Mouse (Mus musculus) ovary, postnatal 14 days (tissue): ENCODE results near the gene Ppm1l.
"Not testable (repeated sequence)": the region's sequence is repeated elsewhere in the genome, so short reads cannot be mapped to it uniquely, and the experiment has no call there.

Experiments
- DNase-seq: peaks from one replicate; pipeline ENCODE4 v3.0.0; 2022; ENCODE audit warnings: low spot score

Gene Ppm1l

GRCm38 (mm10) chr3:69372731-69373130 is 56.1 kb downstream of the Ppm1l start:
- no peak for DNase-seq

- DNase-seq = no peak
Observed at GRCm38 (mm10) chr3:69373544-69374306, 57.1 kb downstream of the Ppm1l start.

DNA sequence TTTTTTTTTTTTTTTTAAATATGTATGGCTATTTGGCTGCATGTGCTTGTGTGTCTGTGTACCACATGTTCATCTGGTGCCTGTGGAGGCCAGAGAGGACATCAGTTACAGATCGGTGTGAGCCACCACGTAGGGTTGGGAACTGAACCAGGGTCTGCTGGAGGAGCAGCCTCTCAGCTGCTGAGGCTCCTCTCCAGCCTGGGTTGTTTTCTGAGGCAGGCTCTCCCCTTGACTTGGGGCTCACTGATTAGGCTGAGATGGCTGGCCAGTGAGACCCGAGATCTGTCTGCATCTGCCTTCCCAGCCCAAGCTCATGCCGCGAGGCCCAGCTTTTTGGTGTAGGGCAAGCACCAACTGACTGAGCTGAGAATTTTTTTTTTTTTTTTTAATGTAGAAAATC is 57.9 kb downstream of the Ppm1l start:
- DNase-seq = no peak

GRCm38 (mm10) chr3:69374983-69375382 is 58.3 kb downstream of the Ppm1l start:
- no peak for DNase-seq

DNA sequence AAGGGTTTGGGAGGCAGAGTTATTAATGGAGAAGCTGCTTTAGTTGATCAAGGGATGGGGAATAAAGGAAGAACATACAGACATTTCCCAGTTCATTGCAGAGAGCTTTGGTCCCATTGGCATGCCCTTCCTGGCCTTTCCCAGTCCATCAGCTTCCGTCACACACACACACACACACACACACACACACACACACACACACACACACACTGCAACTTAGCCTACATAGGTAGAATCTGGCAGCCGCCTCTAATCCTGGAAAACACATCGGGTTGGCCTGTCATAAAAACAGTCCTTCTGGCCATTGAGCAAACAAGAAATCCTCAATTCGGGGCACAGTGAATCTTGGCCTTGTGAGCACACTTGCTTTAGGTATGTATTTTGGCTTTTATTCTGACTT is 64.6 kb downstream of the Ppm1l start:
- no peak for DNase-seq

- DNase-seq = not testable (repeated sequence)
Observed at GRCm38 (mm10) chr3:69391834-69392233, 75.2 kb downstream of the Ppm1l start.

DNA sequence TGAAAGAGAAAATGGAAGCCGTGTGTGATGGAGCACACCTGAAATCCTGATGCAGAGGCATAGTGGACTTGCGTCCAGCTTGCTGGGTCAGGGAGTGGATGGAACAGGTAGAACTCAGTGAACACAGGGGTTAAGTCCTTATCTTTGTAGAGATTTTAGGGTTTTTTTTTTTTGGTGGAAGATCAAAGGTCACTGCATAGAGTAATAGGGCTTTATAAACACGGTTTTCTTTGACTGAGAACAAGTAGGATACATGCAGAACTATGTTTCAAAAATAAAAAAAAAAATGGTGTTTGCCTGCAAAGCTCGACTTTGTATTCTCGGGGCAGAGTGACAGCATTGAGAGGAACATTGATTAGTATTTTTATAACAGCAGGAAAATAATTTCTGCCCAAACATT is 75.6 kb downstream of the Ppm1l start:
- no peak for DNase-seq

DNA sequence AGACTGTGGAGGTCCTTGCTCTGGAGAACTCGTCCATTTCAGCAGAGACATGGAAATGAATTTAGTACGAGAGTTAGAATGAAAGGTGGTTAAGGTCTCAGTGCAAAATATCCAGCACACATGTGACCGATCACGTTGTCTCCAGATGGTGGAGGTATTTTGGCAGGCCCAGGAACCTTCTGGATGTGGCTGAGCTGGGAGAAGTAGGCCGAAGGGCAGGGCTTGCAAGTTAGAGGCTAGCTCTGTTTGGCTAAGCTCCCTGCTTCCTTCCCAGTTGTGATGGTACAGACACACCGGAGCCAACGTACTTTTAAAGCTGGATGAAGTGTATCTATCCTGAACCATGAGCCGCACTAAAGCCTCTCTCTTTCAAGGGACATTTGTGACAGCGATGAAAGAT is 76.4 kb downstream of the Ppm1l start:
- DNase-seq = no peak

DNA sequence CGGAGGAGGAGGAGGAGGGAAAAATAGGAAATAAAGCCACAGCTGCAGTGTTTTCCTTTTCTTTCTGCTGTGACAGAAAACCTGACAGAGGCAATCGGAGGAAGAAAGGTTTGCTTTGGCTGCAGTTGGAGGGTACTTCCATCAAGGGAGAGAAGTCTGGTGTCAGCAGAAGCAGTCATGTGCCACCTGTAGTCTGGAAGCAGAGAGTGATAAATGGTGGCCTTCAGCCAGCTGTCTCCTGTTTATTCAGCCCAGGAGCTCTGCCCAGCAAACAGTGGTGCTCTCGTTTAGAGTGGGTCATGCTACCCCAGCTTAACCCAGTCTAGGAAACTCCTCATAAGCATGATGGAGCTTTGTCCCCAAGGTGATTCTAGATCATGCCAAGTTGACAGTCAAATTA is 77.3 kb downstream of the Ppm1l start:
- no peak for DNase-seq

- DNase-seq = no peak
Observed at GRCm38 (mm10) chr3:69395084-69395483, 78.4 kb downstream of the Ppm1l start.

DNA sequence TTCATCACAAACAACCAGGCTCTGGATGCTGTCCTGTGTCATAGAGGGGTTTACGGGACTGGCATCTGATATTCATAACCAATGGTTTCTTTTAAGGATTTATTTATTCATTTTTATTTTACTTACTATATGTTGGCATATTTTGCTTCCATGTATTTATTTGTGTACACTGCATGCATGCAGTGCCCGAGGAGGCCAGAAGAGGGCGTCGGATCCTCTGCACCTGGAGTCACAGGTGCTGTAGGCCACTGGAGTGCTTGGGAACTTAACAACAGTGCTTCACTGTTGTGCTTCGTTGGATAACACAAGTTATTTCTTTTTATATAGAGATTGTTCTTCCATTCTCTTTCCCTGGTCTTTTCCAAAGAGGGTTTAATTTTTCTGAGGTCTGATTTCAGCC is 81.1 kb downstream of the Ppm1l start:
- DNase-seq = no peak

DNA sequence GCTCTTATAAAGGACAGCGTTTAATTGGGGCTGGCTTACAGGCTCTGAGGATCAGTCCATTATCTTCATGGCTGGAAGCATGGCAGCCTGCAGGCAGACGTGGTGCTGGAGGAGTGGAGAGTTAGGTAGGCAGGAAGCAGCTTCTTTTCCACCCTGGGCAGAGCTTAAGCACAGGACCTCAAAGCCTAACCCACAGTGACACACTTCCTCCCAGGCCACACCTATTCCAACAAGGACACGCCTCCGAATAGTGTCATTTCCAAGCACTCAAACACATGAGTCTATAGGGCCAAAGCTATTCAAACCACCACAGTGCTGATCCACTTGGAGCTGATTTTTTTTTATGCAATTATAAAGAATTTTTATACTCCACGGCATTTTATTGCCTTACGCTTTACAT is 82.7 kb downstream of the Ppm1l start:
- DNase-seq = no peak

DNA sequence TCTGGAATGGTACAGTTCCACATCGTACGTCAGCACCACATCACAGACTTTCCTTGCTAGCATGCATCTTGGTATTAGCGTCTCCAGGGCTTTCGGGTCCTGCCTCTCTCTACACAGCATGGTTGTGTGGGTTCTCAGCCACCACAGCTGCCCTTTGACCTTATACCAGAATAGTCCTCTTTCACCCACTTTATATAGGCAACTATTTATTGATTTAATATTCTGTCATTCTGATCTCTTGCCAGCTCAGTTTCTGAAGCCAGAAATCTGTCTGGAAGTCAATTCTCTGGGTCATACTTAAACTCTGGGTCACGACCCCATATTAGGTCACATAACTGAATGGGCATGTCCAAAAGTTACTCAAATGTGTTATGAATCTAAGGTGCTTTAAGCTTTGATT is 86.5 kb downstream of the Ppm1l start:
- no peak for DNase-seq

GRCm38 (mm10) chr3:69406210-69406895 is 89.7 kb downstream of the Ppm1l start:
- no peak for DNase-seq

DNA sequence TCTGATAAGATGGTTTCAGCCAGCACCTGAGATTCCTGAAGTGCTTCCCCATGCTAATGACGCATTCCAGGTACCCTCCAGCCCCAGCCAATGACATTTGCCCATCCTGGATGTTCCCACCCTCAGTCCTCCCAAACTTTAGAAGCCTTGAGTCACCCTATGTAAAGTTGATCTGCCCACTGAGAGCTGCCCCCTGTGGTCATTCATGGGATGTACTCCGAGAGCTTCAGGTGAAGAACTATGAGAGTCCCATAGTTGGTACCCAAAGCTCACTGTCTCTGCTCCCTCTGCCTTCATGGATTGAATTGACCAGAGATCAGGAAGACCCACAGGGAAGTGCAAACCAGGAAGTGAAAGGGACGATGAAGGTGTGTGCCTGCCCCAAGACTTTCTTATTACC is 91.4 kb downstream of the Ppm1l start:
- DNase-seq = no peak

GRCm38 (mm10) chr3:69416112-69416511 is 99.5 kb downstream of the Ppm1l start:
- no peak for DNase-seq

- DNase-seq = no peak
Observed at GRCm38 (mm10) chr3:69422741-69423140, 106.1 kb downstream of the Ppm1l start.

- DNase-seq = no peak
Observed at GRCm38 (mm10) chr3:69423371-69423770, 106.7 kb downstream of the Ppm1l start.

- not testable (repeated sequence) for DNase-seq
Observed at GRCm38 (mm10) chr3:69424781-69425180, 108.1 kb downstream of the Ppm1l start.

DNA sequence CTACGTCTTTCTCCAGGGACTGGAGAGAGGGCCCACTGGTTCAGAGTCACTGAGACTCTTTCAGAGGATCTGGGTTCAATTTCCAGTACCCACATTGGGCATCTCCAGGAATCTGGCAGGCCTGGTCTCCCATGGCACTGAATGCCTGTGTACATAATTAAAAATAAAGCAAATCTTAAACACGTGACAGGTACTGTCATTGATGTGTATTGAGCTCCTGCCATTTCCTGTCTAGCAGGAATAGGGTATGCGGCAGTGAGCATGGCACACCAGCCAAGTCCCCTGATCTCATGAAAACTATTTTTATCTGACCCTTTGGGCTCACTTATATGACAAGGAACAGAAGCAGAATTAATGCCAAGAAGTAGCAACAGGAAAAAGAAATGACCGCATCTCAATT is 110.6 kb downstream of the Ppm1l start:
- no peak for DNase-seq

DNA sequence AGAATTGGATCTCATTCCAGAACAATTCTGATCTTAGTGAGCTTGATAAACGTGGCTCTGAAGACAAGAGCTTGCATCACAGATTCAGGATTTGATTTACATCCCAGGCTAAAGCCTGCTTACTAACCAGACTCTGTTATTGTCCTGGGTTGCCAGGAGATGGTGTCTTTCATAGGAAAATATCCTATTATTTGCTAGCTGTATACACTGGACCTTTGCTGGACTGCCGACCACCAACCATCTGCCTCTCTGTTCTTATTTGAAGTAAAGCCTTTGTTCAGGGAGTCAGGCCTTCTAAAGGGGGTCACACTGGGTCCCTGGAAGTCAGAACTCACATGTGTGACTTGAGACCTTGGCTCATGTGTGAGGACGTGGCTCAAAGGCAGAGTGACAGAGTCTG is 111.6 kb downstream of the Ppm1l start:
- DNase-seq = no peak

DNA sequence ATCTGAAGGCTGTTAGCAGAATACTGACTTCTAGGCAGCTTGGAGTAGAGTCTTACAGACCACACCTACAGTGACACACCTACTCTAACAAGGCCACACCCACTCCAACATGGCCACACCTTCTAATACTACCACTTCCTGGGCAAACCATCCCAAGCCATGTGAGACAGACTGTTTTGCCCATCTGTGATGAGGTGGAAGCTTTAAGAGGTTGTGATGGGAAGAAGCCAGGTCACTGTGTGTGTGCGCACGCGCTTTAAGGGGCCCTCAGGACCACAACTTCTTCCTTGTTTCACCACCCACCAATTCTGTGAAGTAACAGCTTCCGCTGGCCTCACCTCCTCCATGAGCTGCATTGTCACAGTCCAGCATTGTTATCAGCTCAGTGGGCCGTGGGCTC is 112.7 kb downstream of the Ppm1l start:
- no peak for DNase-seq

DNA sequence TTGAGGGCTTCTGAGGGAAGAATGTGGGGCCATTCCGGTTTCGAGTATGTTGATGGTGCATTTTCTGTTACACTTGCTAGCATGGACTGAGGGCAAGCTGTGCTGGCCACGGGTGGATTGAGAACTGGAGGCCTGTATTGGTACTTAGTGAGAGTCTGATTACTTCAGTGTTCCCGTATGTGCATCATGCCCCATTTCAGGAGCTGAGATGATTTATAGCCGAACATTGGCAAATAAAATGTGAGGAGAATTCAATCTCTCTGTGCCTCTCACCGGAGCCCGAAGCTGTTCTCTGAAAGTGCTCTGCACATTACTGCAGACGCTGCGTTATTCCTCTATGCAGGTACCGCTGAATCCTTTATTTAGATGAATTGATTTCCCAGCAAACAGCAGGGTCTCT is 116.9 kb downstream of the Ppm1l start:
- DNase-seq = no peak
